Mouse (Mus musculus) ovary, postnatal 10 days (tissue): Measurements from ENCODE around the gene Med22.

Experiments used
- DNase-seq: peaks from one replicate; pipeline ENCODE4 v3.0.0; 2022; ENCODE audit warnings: low spot score

Gene Med22

GRCm38 (mm10) chr2:26864879-26865278 lies 45.6 kb downstream of the Med22 start, which contains the start of gene Abo:
Abo (minus strand) TSS chr2:26864979.
- DNase-seq = no peak

- DNase-seq = no peak
Observed at GRCm38 (mm10) chr2:26862856-26863255, 47.6 kb downstream of the Med22 start.
